Mouse (Mus musculus): ENCODE data around the gene Dera.
"Not testable (repeated sequence)": the region's sequence is repeated elsewhere in the genome, so short reads cannot be mapped to it uniquely, and the experiment has no call there.

Dera gene

DNA sequence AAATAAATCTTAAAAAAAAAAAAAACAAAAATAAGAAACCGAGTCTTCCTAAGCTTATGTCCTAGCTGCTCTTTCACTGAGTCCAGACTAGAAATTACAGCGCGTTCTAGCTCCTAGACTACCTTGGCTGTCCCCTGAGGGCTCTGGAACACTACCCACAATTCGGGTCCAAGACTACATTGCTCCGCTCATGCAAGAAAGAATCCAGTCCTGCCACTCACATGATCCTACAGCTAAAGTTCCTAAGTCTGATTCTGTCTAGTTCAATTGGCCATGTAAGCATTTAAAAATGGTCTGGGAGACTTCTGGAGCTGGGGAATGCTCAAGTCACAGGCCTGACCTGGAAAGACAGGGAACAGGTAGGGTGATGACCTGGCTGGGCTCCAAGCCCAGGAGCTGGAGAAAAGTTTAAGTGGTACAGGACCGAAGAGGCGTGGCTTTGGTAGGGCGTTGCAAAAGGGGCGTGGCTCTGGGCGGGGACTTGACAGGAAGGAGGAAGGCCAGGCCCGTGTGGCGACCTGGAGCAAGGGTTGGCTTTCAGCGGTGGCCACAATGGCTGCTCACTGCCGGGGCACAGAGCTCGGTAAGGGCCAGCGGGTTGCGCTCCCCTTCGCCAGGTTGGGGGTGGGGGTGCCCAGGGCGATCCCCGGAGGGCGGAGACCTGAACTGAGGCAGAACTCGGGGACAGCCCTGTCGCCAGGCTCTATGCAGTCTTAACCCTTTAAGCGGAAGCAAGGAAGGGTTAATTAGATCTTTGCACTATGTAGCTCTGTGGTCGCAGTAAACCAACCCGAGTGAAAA lies at the start of gene Dera:
Gene Dera, plus strand, starts transcription at position 491 of the 801 bp plus-strand sequence.
- peak; percentile 96 for DNase-seq (ENCODE audit: low spot score)

DNA sequence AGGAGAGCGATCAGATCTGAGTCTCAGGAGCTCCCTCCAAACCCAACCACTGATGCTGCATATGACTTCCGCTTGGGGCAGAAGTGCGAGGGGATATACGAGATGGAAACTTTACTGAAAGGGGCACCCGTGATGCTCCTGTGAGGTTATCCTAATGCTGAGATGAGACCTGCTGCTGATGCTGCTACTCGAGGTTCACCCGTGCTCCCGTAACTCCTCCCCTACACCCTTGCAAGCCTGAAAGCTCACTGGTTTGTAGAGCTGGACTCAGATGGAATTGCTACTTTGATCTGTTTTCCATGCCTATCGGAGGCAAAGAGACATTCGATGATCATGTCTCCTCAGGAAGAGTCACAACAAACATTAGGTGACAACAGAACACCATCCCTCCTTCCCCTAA lies 48.1 kb upstream of the Dera start:
- DNase-seq (ENCODE audit: low spot score): no peak

DNA sequence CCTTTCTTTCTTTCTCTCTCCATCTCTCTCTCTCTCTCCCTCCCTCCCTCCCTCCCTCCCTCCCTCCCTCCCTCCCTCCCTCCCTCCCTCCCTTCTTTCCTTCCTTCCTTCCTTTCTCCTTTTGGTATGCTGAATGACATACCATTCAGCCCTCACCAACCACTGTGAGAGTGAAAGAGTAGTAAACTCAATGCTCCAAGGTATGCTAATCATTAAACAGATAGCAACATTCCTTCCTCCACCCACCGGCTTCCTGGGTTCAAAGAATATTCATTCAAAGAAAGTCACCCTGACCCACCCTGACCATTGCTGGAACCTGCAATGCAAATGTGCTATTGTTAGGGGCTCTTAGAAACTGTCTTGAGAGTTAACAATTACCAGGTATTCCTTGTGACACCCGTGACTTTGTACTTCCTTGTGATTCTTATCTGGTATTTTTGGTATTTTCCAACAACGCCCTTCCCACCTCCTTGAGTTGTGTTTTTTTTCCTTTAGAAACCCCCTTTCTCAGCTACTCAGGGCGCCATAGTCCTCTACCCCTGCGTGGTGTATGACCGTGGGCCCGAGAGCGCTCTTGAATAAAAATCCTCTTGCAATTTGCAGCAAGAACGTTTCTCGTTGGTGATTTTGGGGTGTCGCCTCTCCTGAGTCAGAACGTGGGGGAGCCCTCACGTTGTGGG lies 45.5 kb upstream of the Dera start:
- DNase-seq (ENCODE audit: low spot score): not testable (repeated sequence)

DNA sequence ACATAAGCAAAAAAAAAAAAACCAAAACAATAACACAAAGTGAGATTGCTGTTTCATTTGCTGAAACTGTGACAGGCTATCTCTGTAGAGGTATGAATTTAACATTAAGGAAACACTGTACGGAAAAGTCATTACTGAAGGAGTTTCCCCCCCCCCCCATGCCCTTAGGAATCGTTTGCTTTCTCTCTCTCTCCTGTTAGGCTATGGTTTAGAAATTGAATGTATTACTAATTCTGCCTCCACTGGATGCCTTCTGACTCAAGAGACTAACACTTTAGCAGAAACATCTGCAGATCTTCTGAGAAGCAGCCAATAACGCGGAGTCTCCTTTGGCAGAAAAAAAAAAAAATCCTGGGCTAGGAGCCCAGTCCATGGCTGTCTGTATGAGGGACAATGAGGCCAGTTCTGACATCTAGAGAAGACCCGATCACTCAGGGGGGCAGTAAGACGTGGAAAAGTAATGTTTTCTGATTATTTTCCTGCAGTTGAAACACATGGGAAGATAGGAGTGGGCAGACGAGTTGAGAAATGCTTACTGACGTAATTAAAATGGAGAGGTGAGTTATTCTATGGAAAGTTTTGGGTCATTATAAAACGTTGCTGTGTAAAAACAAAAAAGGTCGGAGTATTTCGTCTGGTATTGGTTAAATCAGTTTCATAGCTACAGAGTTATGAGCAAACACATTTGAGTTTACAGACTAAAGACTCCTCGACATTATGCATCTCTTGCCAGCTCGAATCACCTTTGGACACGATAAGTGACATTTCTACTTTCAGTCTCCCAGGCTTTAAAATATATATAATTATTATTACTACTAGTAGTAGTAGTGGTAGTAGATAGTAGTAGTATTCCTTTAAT lies 43.9 kb upstream of the Dera start:
- DNase-seq (ENCODE audit: low spot score): no peak

DNA sequence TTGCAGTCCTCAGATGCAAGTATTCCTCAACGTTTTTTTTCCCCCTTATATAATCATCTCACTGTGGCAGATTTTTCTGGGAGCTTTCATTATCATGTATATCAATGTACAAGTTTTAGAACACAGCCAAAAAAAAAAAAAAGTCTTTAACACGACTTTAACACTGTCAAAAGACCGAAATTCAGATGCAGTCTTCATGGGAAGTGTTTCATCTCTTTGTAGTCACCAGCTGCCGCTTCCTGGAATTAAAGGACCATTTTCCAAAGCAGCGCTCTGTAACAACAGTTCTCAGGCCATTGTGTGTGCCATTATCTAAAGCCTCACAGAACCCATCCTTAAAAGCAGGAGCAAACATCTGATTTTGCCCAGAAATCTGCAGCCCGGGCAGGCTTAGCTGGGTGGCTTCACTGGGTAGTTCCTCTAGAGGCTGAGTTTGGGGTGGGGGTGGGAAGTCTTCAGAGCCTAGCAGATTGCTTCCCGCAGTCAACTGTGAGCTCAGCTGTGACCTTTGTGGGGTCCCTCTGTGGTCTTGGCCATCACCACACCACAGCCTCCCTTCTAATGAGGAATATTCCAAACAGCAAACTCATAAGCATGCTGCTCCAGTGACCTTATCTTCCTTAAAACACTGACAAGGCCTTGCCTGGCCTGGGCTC lies 41.6 kb upstream of the Dera start:
- no peak for DNase-seq (ENCODE audit: low spot score)

DNA sequence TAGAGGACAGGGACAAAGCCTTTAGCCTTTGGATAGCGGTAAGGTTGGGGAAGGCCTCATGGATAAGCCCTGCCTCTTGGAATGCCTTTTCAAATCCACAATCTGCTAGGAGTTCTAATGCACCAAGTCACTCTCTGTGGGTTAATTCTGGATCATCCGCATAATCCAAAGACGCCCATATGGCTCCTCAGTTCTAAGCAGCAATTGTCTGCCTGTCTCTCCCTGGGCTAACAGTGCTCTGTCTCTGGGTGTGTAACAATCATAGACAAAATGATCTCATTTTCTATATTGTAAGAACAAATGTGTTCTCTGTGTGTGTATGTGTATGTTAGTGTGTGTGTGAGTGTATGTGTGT lies 41.1 kb upstream of the Dera start:
- DNase-seq (ENCODE audit: low spot score): no peak

DNA sequence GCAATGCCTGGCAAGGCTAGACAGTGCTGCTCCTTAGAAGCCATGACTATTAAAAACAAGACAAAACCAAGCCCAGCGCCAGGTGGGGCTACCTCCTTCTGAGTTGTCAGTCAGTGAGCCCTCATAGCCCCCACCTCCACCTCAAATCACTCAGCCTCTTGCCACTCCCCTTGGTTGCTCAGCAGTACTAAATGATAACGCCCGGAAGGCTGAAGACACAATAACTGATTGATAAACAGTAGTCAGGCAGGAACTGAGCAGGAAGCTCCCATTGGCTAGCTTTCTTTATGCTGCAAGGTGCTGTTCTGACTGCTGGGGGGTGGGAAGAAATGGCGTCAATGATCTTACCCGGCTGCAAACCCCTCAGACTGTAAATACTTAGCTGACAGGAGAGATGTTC lies 37.5 kb upstream of the Dera start:
- DNase-seq (ENCODE audit: low spot score): no peak

DNA sequence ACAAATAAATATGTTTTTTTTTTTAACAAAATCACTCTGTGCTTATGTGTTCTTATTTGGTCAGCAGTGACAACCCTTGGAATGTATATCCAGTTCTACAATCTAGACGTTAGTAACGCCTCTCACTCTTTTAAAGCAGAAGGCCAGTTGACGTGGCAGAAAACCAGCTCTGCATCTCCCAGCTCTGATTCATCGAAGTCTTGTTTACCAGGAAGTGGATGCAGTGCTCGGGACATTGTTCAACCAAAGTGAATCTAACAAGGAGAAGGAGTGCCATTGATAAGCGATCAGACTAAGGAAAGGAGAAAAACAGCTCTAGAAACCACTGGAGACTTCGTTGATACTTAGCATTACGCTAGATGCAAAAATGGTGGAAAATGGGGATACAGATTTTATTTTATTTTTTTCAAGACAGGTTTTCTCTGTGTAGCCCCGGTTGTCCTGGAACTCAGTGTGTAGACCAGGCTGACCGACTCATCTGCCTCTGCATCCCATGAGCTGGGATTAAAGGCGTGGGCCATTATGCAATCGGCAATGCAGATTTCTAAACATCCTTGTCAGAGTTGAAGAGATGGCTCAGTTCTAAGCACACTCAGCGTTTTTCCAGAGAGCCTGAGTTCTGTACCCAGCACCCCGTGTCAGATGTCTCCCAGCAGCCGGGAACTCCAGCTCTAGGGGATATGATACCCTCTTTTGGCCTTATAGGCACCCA lies 32.0 kb upstream of the Dera start:
- DNase-seq (ENCODE audit: low spot score): no peak

DNA sequence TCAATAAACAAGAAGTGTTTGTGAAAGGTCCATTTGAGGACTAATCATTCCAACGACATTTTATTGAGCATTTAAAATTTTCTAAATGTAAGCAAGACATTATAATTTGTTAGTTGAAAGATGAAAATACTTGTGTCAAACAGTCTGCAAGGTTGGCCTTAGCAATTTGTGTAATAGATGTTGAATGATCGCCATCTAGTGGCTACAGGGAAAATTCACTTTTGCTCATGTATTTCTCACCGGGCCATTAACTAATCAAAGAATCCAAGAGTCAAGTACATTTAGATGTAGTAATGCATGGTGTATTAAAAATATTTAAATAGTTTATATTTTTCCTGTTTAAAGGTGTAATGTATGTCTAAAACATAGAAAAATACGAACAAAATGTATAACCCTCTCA lies 30.4 kb upstream of the Dera start:
- no peak for DNase-seq (ENCODE audit: low spot score)

DNA sequence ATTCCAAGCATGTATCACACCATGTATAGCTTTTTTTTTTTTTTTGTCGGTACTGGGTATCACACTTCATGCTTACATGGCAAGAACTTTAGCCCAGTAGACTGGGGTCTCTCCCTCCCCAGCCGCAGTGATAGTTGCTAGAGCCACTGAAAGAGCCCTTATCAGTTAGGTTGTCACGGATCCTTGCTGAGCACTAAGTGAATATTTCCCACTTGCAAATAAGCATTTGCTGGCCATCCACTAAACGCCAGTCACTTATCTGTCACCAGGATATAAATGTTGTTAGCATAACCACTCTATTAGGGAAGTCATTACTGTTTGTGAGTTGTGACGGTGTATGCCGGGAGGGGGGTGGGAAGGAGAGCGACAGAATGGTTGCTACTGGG lies 19.9 kb upstream of the Dera start:
- no peak for DNase-seq (ENCODE audit: low spot score)

DNA sequence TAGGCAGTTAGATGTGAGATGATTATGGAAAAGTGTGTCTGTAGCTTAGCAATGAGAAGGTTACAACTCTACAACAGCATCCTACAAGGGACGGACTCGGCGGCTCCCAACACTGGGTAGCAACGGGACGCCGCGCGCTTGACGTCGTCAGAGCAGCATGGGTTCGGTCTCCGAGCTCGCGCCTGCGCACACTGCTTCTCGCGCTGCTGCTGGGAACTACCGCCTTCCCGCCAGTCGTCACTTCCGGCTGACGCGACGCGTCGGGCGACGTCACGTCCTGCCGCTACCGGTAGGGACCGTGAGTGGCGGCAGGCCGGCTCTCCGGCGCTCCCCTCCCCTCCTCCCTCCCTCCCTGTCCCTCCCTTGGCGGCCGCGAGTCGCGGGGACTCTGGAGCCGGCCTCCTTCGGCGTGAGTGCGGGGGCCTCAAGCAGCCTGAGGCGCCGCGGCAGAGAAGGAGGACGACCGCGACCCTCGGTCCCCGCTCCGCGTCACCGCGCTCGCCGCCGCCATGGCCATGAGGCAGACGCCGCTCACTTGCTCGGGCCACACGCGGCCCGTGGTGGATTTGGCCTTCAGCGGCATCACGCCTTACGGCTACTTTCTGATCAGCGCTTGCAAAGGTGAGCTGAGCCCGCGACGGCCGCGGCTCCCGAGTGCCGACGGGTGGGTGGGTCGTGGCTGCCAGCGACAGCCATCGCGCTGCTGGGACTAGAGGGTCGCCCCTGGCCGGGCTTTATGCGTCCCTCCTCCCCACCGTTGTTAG lies 19.3 kb upstream of the Dera start, which contains the start of gene Strap:
Gene Strap, plus strand, starts transcription at position 233 of the 764 bp plus-strand sequence.
- peak; percentile 96 for DNase-seq (ENCODE audit: low spot score)

DNA sequence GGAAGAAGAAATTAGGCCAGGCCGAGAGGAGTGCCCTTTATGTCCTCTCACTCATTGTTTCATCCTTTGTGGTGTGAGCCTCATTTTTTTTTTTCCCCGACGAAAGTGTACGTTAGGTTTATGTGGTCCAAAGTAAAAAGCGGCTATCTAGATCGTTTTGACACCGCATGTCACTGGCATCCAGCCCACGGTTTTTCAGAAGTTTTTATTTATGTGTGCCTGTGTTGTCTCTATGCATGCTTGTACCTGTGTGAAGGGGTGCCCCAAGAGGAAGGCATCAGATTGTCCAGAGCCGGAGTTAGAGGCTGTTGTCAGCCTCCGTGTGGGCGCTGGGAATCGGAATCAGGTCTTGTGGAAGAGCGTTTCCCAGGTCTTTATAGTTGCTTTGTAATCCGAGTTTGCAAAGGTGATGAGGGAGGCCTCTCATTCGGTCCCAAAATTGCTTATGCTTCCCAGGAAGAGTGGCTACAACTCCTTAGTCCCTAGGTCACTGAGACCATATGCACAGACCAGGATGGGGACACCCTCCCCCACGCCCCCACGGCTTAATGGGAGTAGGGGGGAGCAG lies 18.6 kb upstream of the Dera start:
- DNase-seq (ENCODE audit: low spot score): peak; percentile 49

DNA sequence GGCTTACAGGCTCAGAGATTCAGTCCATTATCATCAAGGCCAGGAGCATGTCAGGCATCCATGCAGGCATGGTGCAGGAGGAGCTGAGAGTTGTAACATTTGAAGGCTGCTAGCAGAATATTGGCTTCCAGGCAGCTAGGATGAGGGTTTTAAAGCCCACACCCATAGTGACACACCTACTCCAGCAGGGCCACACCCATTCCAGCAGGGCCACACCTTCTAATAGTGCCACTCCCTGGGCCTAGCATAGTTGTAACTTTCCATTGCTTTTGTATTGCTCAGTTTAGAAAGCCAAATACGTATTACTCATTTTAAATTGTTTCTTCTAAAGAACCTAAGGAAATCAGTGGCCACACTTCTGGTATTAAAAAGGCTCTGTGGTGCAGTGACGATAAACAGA lies 13.4 kb upstream of the Dera start:
- no peak for DNase-seq (ENCODE audit: low spot score)

DNA sequence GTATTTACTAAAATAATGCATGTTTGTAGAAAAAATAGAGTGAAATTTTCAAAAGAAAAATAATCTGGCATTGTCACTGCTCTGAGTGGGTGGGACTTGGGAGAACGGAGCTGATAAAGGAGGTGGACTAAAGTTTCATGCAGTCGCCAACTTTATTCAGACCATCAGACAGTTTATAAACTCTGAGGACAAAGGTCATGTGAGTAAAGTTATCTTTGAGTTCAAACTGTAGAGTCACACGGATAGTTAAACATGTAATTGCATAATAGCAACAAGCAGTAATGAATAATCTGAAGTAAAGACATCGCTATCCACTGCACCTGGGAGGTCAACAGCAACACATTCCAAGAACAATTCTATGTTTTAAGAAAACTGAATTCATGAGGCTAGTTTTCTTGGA lies 9.6 kb upstream of the Dera start:
- no peak for DNase-seq (ENCODE audit: low spot score)

DNA sequence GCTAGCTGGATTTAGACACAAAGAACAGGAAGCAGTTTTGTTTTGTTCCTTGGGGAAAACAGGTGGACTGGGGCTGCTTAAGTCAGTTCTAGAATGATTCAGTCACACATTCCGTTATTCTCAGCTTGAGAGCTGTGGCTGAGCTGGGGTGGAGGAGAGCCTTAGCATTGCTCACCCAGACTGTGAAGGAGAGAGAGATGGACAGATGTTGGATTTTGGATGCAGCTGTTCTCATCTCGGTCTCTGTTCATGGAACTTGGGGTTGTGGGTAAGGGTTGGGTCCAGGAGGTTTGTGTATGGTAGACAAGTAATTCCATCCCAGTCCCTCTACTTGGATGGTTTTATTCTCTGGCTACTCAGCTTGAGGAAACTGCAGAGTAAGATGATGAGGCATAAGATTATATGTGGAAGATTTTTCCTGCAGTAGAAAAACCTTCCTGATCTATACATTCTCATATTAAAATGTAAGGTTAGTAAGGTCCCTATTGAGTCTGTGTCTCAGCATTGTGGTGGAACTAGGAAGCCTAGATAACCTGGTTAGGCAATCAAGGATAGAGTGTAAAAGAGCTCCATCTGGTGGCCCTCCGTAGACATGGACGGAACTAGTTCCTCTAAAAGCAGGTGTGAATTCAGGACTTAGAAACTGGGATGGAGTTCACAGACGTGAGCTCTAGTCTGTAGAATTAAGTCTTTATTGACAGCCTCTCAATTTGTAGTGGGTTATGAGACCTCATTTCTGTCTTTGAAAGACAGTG lies 7.0 kb upstream of the Dera start:
- DNase-seq (ENCODE audit: low spot score): no peak

DNA sequence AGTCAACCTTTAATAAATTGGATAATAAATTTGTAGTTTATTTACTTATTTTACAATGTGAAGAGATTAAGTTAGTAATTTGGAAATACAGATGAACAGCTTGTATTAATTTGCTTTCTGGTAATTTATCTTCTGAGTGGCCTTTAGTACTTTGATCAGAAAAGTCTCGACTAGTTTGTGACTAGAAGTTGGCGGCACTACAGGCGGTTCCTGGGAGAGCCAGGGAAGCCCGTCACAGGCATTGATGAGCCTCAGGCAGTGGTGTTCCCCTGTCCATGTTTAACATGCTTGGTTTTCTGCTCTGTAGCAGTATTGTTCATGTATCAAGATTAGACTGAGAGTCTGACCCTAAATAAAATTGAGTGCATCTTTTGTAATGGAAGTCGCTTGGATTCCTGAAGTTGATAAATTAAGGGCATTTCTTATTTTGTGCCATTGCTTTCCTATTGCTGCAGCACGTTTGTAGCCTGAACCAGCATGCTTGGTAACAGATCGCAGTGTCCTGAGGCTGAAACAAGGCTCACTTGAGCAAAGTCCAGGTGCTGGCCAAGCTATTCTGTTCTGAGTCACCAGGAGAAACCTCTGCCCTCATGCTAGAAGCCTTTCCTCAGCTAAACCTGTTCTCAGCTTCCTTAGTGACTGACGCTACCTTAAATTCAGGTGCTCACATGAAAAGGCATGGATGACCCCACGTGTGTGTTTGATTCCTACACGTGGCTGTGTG lies 2.6 kb upstream of the Dera start:
- no peak for DNase-seq (ENCODE audit: low spot score)

DNA sequence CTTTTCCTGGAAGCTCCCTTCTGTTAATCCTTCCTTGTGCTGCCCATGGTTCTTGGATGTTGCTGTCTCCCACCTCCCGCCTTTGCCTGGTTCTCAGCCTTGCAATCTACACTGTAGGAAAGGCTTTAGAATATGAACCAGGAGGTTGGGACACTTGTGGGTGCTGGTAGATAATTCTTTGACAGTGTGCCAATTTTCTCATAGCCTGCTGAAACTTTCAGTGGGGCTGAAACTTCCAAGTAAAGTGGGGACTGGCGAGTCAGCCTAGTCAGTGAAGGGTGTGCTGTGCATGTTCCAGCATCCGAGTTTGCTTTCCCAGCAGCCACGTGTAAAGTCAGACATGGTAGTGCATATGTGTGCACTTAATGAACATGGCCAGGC lies 2.1 kb upstream of the Dera start:
- no peak for DNase-seq (ENCODE audit: low spot score)

DNA sequence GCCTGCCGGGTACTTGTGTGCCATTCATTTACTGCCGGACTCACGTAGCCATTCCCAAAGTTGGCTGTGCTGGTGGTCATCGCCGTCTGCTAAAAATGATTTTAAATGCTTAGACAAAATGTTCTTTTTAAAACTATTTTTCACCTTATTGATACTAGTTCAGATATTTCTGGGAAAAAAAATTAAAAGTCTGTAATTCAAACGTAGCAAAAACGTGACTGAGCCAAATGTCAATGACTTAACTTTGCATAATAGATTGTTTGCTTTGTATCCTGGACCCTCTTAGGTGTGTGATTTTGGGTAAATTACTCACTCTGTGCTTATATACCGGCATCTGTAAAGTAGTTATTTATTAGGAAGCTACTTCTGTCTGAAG lies 499 bp downstream of the Dera start:
- DNase-seq (ENCODE audit: low spot score): no peak

DNA sequence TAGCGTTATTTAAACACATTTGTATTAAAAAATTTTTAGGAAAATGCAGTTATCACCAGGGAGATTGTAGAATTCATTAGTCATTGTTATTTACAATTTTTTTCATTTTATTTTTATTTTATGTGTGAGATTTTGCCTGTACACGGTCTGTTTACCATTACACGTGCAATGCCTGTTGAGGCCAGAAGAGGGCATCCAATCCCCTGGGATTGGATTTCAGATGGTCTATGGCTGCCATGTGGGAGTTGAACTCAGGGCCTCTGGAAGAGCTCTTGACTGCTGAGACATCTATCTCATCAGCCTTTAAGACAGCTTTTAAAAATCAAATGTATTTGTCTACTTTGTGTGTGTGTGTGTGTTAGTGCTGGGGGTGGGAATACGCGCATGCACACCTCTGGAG lies 2.0 kb downstream of the Dera start:
- DNase-seq (ENCODE audit: low spot score): peak; percentile 49

Data from testis, postnatal 10 days (tissue).